Mouse (Mus musculus): ENCODE data around the gene Adam19.
"Not testable (repeated sequence)": the region's sequence is repeated elsewhere in the genome, so short reads cannot be mapped to it uniquely, and the experiment has no call there.

Adam19 gene

GRCm38 (mm10) chr11:46055896-46056769, at the start of gene Adam19:
Adam19 (plus strand) TSS chr11:46055992.
- DNase-seq (ENCODE audit: low read depth, low spot score) = no peak

- peak; percentile 59 for DNase-seq (ENCODE audit: low read depth, low spot score)
These were observed 39.7 kb upstream of the Adam19 start for GRCm38 (mm10) chr11:46016061-46016460.

- DNase-seq (ENCODE audit: low read depth, low spot score) = no peak
These were observed 35.5 kb upstream of the Adam19 start for GRCm38 (mm10) chr11:46020246-46020645.

- DNase-seq (ENCODE audit: low read depth, low spot score) = no peak
These were observed 33.9 kb upstream of the Adam19 start for GRCm38 (mm10) chr11:46021850-46022249.

GRCm38 (mm10) chr11:46022983-46023382, 32.8 kb upstream of the Adam19 start:
- DNase-seq (ENCODE audit: low read depth, low spot score) = no peak

- DNase-seq (ENCODE audit: low read depth, low spot score) = no peak
These were observed 29.8 kb upstream of the Adam19 start for GRCm38 (mm10) chr11:46025962-46026392.

GRCm38 (mm10) chr11:46027952-46028814, 27.6 kb upstream of the Adam19 start:
- no peak for DNase-seq (ENCODE audit: low read depth, low spot score)

GRCm38 (mm10) chr11:46029485-46029884, 26.3 kb upstream of the Adam19 start:
- no peak for DNase-seq (ENCODE audit: low read depth, low spot score)

GRCm38 (mm10) chr11:46030026-46030425, 25.8 kb upstream of the Adam19 start:
- DNase-seq (ENCODE audit: low read depth, low spot score) = no peak

GRCm38 (mm10) chr11:46031470-46031869, 24.3 kb upstream of the Adam19 start:
- DNase-seq (ENCODE audit: low read depth, low spot score) = no peak

- no peak for DNase-seq (ENCODE audit: low read depth, low spot score)
These were observed 22.8 kb upstream of the Adam19 start for GRCm38 (mm10) chr11:46032956-46033355.

- no peak for DNase-seq (ENCODE audit: low read depth, low spot score)
These were observed 19.4 kb upstream of the Adam19 start for GRCm38 (mm10) chr11:46036374-46036773.

GRCm38 (mm10) chr11:46038901-46039300, 16.9 kb upstream of the Adam19 start:
- DNase-seq (ENCODE audit: low read depth, low spot score) = no peak

- DNase-seq (ENCODE audit: low read depth, low spot score) = no peak
These were observed 16.5 kb upstream of the Adam19 start for GRCm38 (mm10) chr11:46039335-46039734.

GRCm38 (mm10) chr11:46040841-46041556, 14.8 kb upstream of the Adam19 start:
- DNase-seq (ENCODE audit: low read depth, low spot score) = no peak

GRCm38 (mm10) chr11:46041607-46042267, 14.1 kb upstream of the Adam19 start:
- no peak for DNase-seq (ENCODE audit: low read depth, low spot score)

GRCm38 (mm10) chr11:46044781-46045180, 11.0 kb upstream of the Adam19 start:
- no peak for DNase-seq (ENCODE audit: low read depth, low spot score)

GRCm38 (mm10) chr11:46047264-46047663, 8.5 kb upstream of the Adam19 start:
- DNase-seq (ENCODE audit: low read depth, low spot score) = no peak

- not testable (repeated sequence) for DNase-seq (ENCODE audit: low read depth, low spot score)
These were observed 3.6 kb upstream of the Adam19 start, which contains the start of gene Gm12166 for GRCm38 (mm10) chr11:46052105-46052659. Gm12166 (minus strand) TSS chr11:46052321.

GRCm38 (mm10) chr11:46053457-46053856, 2.3 kb upstream of the Adam19 start:
- not testable (repeated sequence) for DNase-seq (ENCODE audit: low read depth, low spot score)

- DNase-seq (ENCODE audit: low read depth, low spot score) = no peak
These were observed 1.5 kb upstream of the Adam19 start for GRCm38 (mm10) chr11:46054311-46054710.
